Comparison of ENCODE assay signal across 9 mouse cellular contexts in the genomic region with DNA sequence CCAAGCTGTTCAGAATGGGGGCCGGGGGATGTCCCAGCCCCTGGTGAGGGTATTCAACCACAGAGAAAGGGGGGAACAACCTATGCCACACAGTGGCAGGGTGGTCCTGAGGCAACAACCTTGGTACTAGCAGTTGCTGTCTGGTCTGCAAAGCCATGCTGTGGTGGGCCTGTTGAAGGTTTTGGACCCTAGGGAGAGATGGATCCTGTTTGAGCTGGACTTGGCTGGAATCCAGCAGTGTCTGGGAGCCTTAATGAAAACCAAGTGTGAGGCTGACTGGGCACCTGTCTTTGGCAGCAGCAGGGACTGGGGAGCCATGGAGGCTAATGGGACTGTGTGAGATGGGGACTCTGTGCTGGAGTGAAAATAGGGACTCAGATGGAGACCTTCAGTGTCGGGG. TPM values are rescaled to one million over a fixed set of nuclear protein-coding genes. Genes with fewer than 3 reads are reported as not detected.
DNase-seq lines count a peak whose midpoint lies in the region; ATAC-seq and TF ChIP-seq lines count a peak whose summit lies in the region.
"Had no signal": no experiment of that assay in that cellular context is flagged by ENCODE, and none has a peak within 500 bp of the region (broad histone marks: within the 10 kb centered on the region; RNA-seq: fewer than 3 reads in every experiment).

No protein-coding gene starts in this region.

- no peaks in the 10 kb centered on the region for H3K9me3 ChIP-seq in forebrain, embryonic 16.5 days (ENCODE audit: control insufficient read depth, low read length)

- H3K9ac ChIP-seq in forebrain, embryonic 16.5 days (replicated peaks; ENCODE audit: low read depth, low read length), result no peak overlapping the region

- peaks cover 18% of the 10 kb centered on the region for H3K4me1 ChIP-seq in forebrain, embryonic 16.5 days (replicated peaks; ENCODE audit: control insufficient read depth, insufficient read depth, low read length)

- 60% methylated on average over 2 of the region's 2 CpGs for WGBS in forebrain, embryonic 16.5 days

- peak overlapping the region; percentile 40; the same call in 1 of the 2 replicates for H3K27ac ChIP-seq in left cerebral cortex, adult 2 months
- no peak overlapping the region for H3K27ac ChIP-seq in forebrain, embryonic 16.5 days (ENCODE audit: low read length)

- H3K27me3 ChIP-seq in forebrain, embryonic 16.5 days (replicated peaks; ENCODE audit: control insufficient read depth, insufficient read depth, low read length), result no peaks in the 10 kb centered on the region

- H3K36me3 ChIP-seq in forebrain, embryonic 16.5 days (ENCODE audit: control insufficient read depth, insufficient read depth), result no peaks in the 10 kb centered on the region

- peak; percentile 27 for ATAC-seq in forebrain, embryonic 16.5 days
- ATAC-seq in inflammation-experienced regulatory T-cells, adult 6 months, result no peak
- no peak for ATAC-seq in frontal cortex, adult (ENCODE audit: low TSS enrichment)

- DNase-seq in left cerebral cortex, adult 2 months (ENCODE audit: extremely low spot score in 1 of 2, low spot score in 2 of 2), result no peak
- no peak for DNase-seq in left cerebral cortex, adult 11 months (ENCODE audit: low spot score)
- peak; percentile 43 for DNase-seq in kidney, adult 11 months
- DNase-seq in mesoderm, embryonic 11.5 days (ENCODE audit: low read depth, low spot score), result peak; percentile 77
- DNase-seq in thymus, postnatal 36 days, result no peak

- H3K4me3 ChIP-seq in left cerebral cortex, adult 2 months, result peak overlapping the region; percentile 24; the same call in 1 of the 2 replicates
- no peak overlapping the region for H3K4me3 ChIP-seq in forebrain, embryonic 16.5 days (replicated peaks; ENCODE audit: low read length)

- intact Hi-C loops in left cerebral cortex, adult 2 months (cut with DNase I), result no loop called here

- TF ChIP-seq CTCF in left cerebral cortex, adult 2 months (IDR thresholded peaks at IDR 0.05), result no peak

- H3K4me2 ChIP-seq in forebrain, embryonic 16.5 days (ENCODE audit: low read length), result peak overlapping the region; percentile 2; the same call in 1 of the 2 replicates

RNA-seq across cellular contexts. Expression of a gene that starts 0.5 kb away (rescaled TPM):
- 10 to 100 TPM; 16.2 to 21.4 TPM for total RNA-seq in left cerebral cortex, adult 2 months (2021)
- polyA plus RNA-seq in forebrain, embryonic 16.5 days (2015; fragmentation: Nextera tagmentation; extraction: Ambion mirVana), result 11.6 and 14.2 TPM in 2 replicates
- polyA plus RNA-seq in inflammation-experienced regulatory T-cells, adult 6 months (2017; shearing (Covaris generic)), result not detected

RNA-seq across cellular contexts. Expression of a gene that starts 7.7 kb away (rescaled TPM):
- total RNA-seq in left cerebral cortex, adult 2 months (2021), result under 1 TPM in 1 of 2 experiments, not detected in 1; 0.75 TPM
- polyA plus RNA-seq in forebrain, embryonic 16.5 days (2015; fragmentation: Nextera tagmentation; extraction: Ambion mirVana), result not detected in 2 replicates
- not detected for polyA plus RNA-seq in inflammation-experienced regulatory T-cells, adult 6 months (2017; shearing (Covaris generic))
- total RNA-seq: ES-E14 had no signal

RNA-seq across cellular contexts. Expression of a gene that starts 51.9 kb away (rescaled TPM):
- total RNA-seq in left cerebral cortex, adult 2 months (2021), result 10 to 100 TPM; 28.9 to 29.1 TPM
- 6.1 and 7.1 TPM in 2 replicates for polyA plus RNA-seq in forebrain, embryonic 16.5 days (2015; fragmentation: Nextera tagmentation; extraction: Ambion mirVana)
- 1 to 10 TPM; 3.2 to 6.0 (median 3.5) TPM for polyA plus RNA-seq in inflammation-experienced regulatory T-cells, adult 6 months (2017; shearing (Covaris generic))

Comparison
In these comparisons a context has a peak if more than half of its experiments do, and no peak if none do; other contexts are left out.
1. DNase-seq: peak in kidney, adult 11 months (single experiment) and mesoderm, embryonic 11.5 days (single experiment); none in left cerebral cortex, adult 2 months (0 of 2), left cerebral cortex, adult 11 months (single experiment) and thymus, postnatal 36 days (0 of 2).
2. RNA of a gene that starts 0.5 kb away (polyA plus RNA-seq): 11.6 to 14.2 TPM in forebrain, embryonic 16.5 days; not detected in inflammation-experienced regulatory T-cells, adult 6 months; every median in the first group is over 10 times any median in the second.